Mouse (Mus musculus): ENCODE measurements around the gene Rab40c. TPM values are rescaled to one million over a fixed set of nuclear protein-coding genes. Genes with fewer than 3 reads are reported as not detected.

Rab40c gene
- polyA plus RNA-seq, 1 experiment from 2014 or later: 20.2 TPM

- Histone ChIP-seq H3K4me1 (replicated peaks; ENCODE audit: control insufficient read depth, insufficient read depth) (peaks cover 21% of the 10 kb centered on the region), H3K4me3 (ENCODE audit: low read depth, low read length) (no peak overlapping the region), H3K27ac (replicated peaks) (peak overlapping the region; percentile 58), H3K36me3 (ENCODE audit: control insufficient read depth, insufficient read depth, low read length) (peaks cover 33% of the 10 kb centered on the region), H3K27me3 (ENCODE audit: control insufficient read depth, insufficient read depth, low read length) (no peaks in the 10 kb centered on the region), H3K9ac (ENCODE audit: low read length) (peak overlapping the region; percentile 60; the same call in 1 of the 2 replicates), H3K4me2 (replicated peaks; ENCODE audit: low read depth) (no peak overlapping the region), H3K9me3 (ENCODE audit: control insufficient read depth, low read length) (no peaks in the 10 kb centered on the region)
- TF ChIP-seq CTCF (IDR thresholded peaks at IDR 0.05; ENCODE audit: low read depth) (no peak), EP300 (optimal IDR thresholded peaks at IDR 0.05) (no peak)
- 46% methylated on average over 3 of the region's 3 CpGs for WGBS
- ATAC-seq (ENCODE audit: low FRiP score, low TSS enrichment) (no peak), DNase-seq (ENCODE audit: low spot score) (no peak)
These were observed 82.0 kb downstream of the Rab40c start for GRCm38 (mm10) chr17:25837533-25837932.

GRCm38 (mm10) chr17:25837076-25837410 lies 82.5 kb downstream of the Rab40c start, which contains the start of gene Rhbdl1:
Rhbdl1 (minus strand) TSS chr17:25837295.
- Histone ChIP-seq H3K4me3 (ENCODE audit: low read depth, low read length) (peak within 1 kb of the TSS; percentile 37), H3K27ac (replicated peaks) (peak within 1 kb of the TSS; percentile 63), H3K4me1 (replicated peaks; ENCODE audit: control insufficient read depth, insufficient read depth) (peaks cover 21% of the 10 kb centered on the region), H3K9me3 (ENCODE audit: control insufficient read depth, low read length) (no peaks in the 10 kb centered on the region), H3K27me3 (ENCODE audit: control insufficient read depth, insufficient read depth, low read length) (no peaks in the 10 kb centered on the region), H3K4me2 (replicated peaks; ENCODE audit: low read depth) (peak within 1 kb of the TSS; percentile 75), H3K36me3 (ENCODE audit: control insufficient read depth, insufficient read depth, low read length) (peaks cover 31% of the 10 kb centered on the region), H3K9ac (ENCODE audit: low read length) (peak within 1 kb of the TSS; percentile 60)
- TF ChIP-seq EP300 (optimal IDR thresholded peaks at IDR 0.05) (no peak), CTCF (IDR thresholded peaks at IDR 0.05; ENCODE audit: low read depth) (no peak)
- 1% methylated on average over 28 of the region's 29 CpGs for WGBS
- peak; percentile 2; the same call in 1 of the 2 replicates for ATAC-seq (ENCODE audit: low FRiP score, low TSS enrichment)
- DNase-seq (ENCODE audit: low spot score): peak; percentile 79

GRCm38 (mm10) chr17:25836397-25837075 lies 83.0 kb downstream of the Rab40c start:
- WGBS: 22% methylated on average over 20 of the region's 23 CpGs
- Histone ChIP-seq H3K4me1 (replicated peaks; ENCODE audit: control insufficient read depth, insufficient read depth) (peaks cover 26% of the 10 kb centered on the region), H3K36me3 (ENCODE audit: control insufficient read depth, insufficient read depth, low read length) (peaks cover 28% of the 10 kb centered on the region), H3K9me3 (ENCODE audit: control insufficient read depth, low read length) (no peaks in the 10 kb centered on the region), H3K4me2 (replicated peaks; ENCODE audit: low read depth) (peak overlapping the region; percentile 75), H3K9ac (ENCODE audit: low read length) (peak overlapping the region; percentile 60), H3K27me3 (ENCODE audit: control insufficient read depth, insufficient read depth, low read length) (no peaks in the 10 kb centered on the region), H3K4me3 (ENCODE audit: low read depth, low read length) (peak overlapping the region; percentile 37), H3K27ac (replicated peaks) (peak overlapping the region; percentile 63)
- TF ChIP-seq EP300 (optimal IDR thresholded peaks at IDR 0.05) (no peak), CTCF (IDR thresholded peaks at IDR 0.05; ENCODE audit: low read depth) (no peak)
- no peak for ATAC-seq (ENCODE audit: low FRiP score, low TSS enrichment)
- peak; percentile 55 for DNase-seq (ENCODE audit: low spot score)

GRCm38 (mm10) chr17:25835816-25836215 lies 83.7 kb downstream of the Rab40c start:
- TF ChIP-seq CTCF (IDR thresholded peaks at IDR 0.05; ENCODE audit: low read depth): no peak
- no peak for TF ChIP-seq EP300 (optimal IDR thresholded peaks at IDR 0.05)
- WGBS: 85% methylated on average over 16 of the region's 16 CpGs
- H3K9me3 ChIP-seq (ENCODE audit: control insufficient read depth, low read length): no peaks in the 10 kb centered on the region
- H3K9ac ChIP-seq (ENCODE audit: low read length): peak overlapping the region; percentile 60; the same call in 1 of the 2 replicates
- H3K27ac ChIP-seq (replicated peaks): no peak overlapping the region; the same call in 1 of the 2 replicates
- H3K4me2 ChIP-seq (replicated peaks; ENCODE audit: low read depth): peak overlapping the region; percentile 75
- peaks cover 27% of the 10 kb centered on the region for H3K4me1 ChIP-seq (replicated peaks; ENCODE audit: control insufficient read depth, insufficient read depth)
- ATAC-seq (ENCODE audit: low FRiP score, low TSS enrichment): no peak
- DNase-seq (ENCODE audit: low spot score): no peak
- H3K27me3 ChIP-seq (ENCODE audit: control insufficient read depth, insufficient read depth, low read length): no peaks in the 10 kb centered on the region
- H3K36me3 ChIP-seq (ENCODE audit: control insufficient read depth, insufficient read depth, low read length): peaks cover 23% of the 10 kb centered on the region
- no peak overlapping the region for H3K4me3 ChIP-seq (ENCODE audit: low read depth, low read length)

GRCm38 (mm10) chr17:25835301-25835700 lies 84.2 kb downstream of the Rab40c start:
- no peak overlapping the region for H3K27ac ChIP-seq (replicated peaks)
- H3K9me3 ChIP-seq (ENCODE audit: control insufficient read depth, low read length): no peaks in the 10 kb centered on the region
- H3K4me2 ChIP-seq (replicated peaks; ENCODE audit: low read depth): peak overlapping the region; percentile 88; the same call in 1 of the 2 replicates
- no peaks in the 10 kb centered on the region for H3K27me3 ChIP-seq (ENCODE audit: control insufficient read depth, insufficient read depth, low read length)
- TF ChIP-seq CTCF (IDR thresholded peaks at IDR 0.05; ENCODE audit: low read depth): no peak
- TF ChIP-seq EP300 (optimal IDR thresholded peaks at IDR 0.05): no peak
- H3K36me3 ChIP-seq (ENCODE audit: control insufficient read depth, insufficient read depth, low read length): peaks cover 23% of the 10 kb centered on the region
- peaks cover 27% of the 10 kb centered on the region for H3K4me1 ChIP-seq (replicated peaks; ENCODE audit: control insufficient read depth, insufficient read depth)
- ATAC-seq (ENCODE audit: low FRiP score, low TSS enrichment) (no peak), DNase-seq (ENCODE audit: low spot score) (no peak)
- no peak overlapping the region for H3K4me3 ChIP-seq (ENCODE audit: low read depth, low read length)
- H3K9ac ChIP-seq (ENCODE audit: low read length): no peak overlapping the region
- 80% methylated on average over 7 of the region's 7 CpGs for WGBS

GRCm38 (mm10) chr17:25834595-25835222 lies 84.8 kb downstream of the Rab40c start:
- Histone ChIP-seq H3K36me3 (ENCODE audit: control insufficient read depth, insufficient read depth, low read length) (peaks cover 18% of the 10 kb centered on the region), H3K9ac (ENCODE audit: low read length) (peak overlapping the region; percentile 80), H3K27me3 (ENCODE audit: control insufficient read depth, insufficient read depth, low read length) (no peaks in the 10 kb centered on the region), H3K4me3 (ENCODE audit: low read depth, low read length) (peak overlapping the region; percentile 78), H3K27ac (replicated peaks) (0 out of 2 replicates have a peak overlapping the region, but pooled peaks have one; percentile 24), H3K9me3 (ENCODE audit: control insufficient read depth, low read length) (no peaks in the 10 kb centered on the region), H3K4me1 (replicated peaks; ENCODE audit: control insufficient read depth, insufficient read depth) (peaks cover 28% of the 10 kb centered on the region), H3K4me2 (replicated peaks; ENCODE audit: low read depth) (peak overlapping the region; percentile 88)
- WGBS: 66% methylated on average over 12 of the region's 12 CpGs
- DNase-seq (ENCODE audit: low spot score): no peak
- TF ChIP-seq CTCF (IDR thresholded peaks at IDR 0.05; ENCODE audit: low read depth) (no peak), EP300 (optimal IDR thresholded peaks at IDR 0.05) (no peak)
- ATAC-seq (ENCODE audit: low FRiP score, low TSS enrichment): no peak

All from stomach, postnatal 0 days (tissue).